Mouse (Mus musculus) stomach, embryonic 16.5 days (tissue): Measurements from ENCODE around the gene Ppp6r3. TPM values are rescaled to one million over a fixed set of nuclear protein-coding genes. Genes with fewer than 3 reads are reported as not detected.

Experiments
- ATAC-seq: fragments of 200-750 bp; cut with Nextera tagmentation; 2 replicates; pipeline ENCODE4 v1.8.0; 2017; ENCODE audit warnings: moderate number of reproducible peaks, moderate TSS enrichment; ENCODE audit not compliant: insufficient read depth, low FRiP score
- H3K27ac ChIP-seq: fragments of 300-500 bp; sonication (generic); 2 replicates; pipeline ENCODE4 v1.5.1; 2014; ENCODE audit warnings: low read length
- H3K27me3 ChIP-seq: fragments of 300-500 bp; sonication (generic); 2 replicates; pipeline ENCODE4 v1.6.1; 2014; ENCODE audit warnings: low read length, control low read depth, mixed read lengths; ENCODE audit not compliant: control insufficient read depth, insufficient read depth
- H3K36me3 ChIP-seq: fragments of 300-500 bp; sonication (generic); 2 replicates; pipeline ENCODE4 v1.6.1; 2014; ENCODE audit warnings: low read length; ENCODE audit not compliant: control insufficient read depth, insufficient read depth
- H3K4me1 ChIP-seq: fragments of 300-500 bp; sonication (generic); 2 replicates; pipeline ENCODE4 v1.6.1; 2014; ENCODE audit warnings: low read length, control low read depth, mixed read lengths; ENCODE audit not compliant: control insufficient read depth, insufficient read depth
- H3K4me2 ChIP-seq: fragments of 300-500 bp; sonication (generic); 2 replicates; pipeline ENCODE4 v1.6.1; 2014; ENCODE audit warnings: low read depth, low read length, mixed read lengths
- H3K4me3 ChIP-seq: fragments of 300-500 bp; sonication (generic); replicated peaks from 2 replicates; pipeline ENCODE4 v1.5.1; 2014; ENCODE audit warnings: mild to moderate bottlenecking, low read length
- H3K9ac ChIP-seq: fragments of 300-500 bp; sonication (generic); 2 replicates; pipeline ENCODE4 v1.6.1; 2014; ENCODE audit warnings: low read length
- H3K9me3 ChIP-seq: fragments of 300-500 bp; sonication (generic); replicated peaks from 2 replicates; pipeline ENCODE4 v1.6.1; 2016; ENCODE audit warnings: low read length, control low read depth; ENCODE audit not compliant: control insufficient read depth
- WGBS: fragments of 180-500 bp; shearing (Covaris S2); extraction: QIAGEN DNeasy Blood & Tissue Kit; methylation state at CpG from one replicate; pipeline ENCODE4 v1.1.7; 2014; 5-methylcytosine and 5-hydroxymethylcytosine counted together
- polyA plus RNA-seq: library from polyadenylated mRNA; unstranded; fragments of >200 nt; fragmentation: Nextera tagmentation; extraction: Ambion mirVana; gene quantifications from 2 replicates; pipeline ENCODE4 v1.2.1, GENCODE M21; 2015

Ppp6r3 gene
- polyA plus RNA-seq, 1 experiment from 2014 or later: 54.0 TPM

DNA sequence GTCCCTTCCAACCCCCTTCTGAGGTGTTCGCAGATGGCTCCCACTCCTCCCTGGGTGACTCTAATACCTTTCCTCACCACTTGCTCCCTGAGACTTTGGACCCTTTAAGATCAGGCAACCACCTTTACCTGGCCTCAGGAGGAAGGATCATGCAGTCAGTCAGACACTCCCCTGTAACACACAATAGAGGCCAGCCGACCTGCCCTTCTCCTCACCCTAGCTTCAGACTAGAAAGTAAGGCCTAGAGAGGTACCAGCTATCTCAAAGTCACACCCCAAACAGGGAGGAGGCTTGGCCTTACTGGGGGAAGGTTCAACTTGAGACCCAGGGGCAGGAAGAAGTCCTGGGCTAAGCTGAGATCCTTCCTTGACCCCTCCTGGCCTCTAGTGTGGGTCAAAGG is 151.3 kb downstream of the Ppp6r3 start:
- WGBS: 65% methylated on average over 2 of the region's 2 CpGs
- Histone ChIP-seq H3K4me3 (no peak overlapping the region), H3K27me3 (no peaks in the 10 kb centered on the region), H3K36me3 (no peaks in the 10 kb centered on the region), H3K9ac (no peak overlapping the region), H3K4me1 (no peaks in the 10 kb centered on the region), H3K9me3 (no peaks in the 10 kb centered on the region), H3K4me2 (no peak overlapping the region), H3K27ac (no peak overlapping the region)
- ATAC-seq: peak; percentile 75; the same call in 1 of the 2 replicates

DNA sequence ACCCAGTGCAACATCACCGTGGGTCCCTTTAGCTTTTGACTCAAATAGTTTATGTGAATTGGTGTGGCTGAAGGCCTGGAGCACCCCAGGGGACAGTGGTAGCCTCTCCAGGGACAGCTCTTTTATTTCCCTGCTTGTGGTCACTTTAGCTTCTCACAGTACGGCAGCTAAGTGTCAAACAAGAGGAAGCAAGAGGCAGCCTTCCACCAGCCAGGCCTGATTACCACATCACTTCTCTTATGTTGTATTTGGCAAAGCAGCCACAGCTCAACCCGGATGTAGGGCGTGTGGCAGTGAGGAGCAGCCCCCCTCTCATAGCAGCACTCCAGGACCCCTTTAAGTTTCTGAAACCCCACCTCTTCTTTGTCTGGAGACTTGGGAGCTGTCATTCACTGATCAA is 152.6 kb downstream of the Ppp6r3 start:
- no peak for ATAC-seq
- Histone ChIP-seq H3K27ac (no peak overlapping the region), H3K27me3 (no peaks in the 10 kb centered on the region), H3K36me3 (no peaks in the 10 kb centered on the region), H3K9ac (no peak overlapping the region), H3K4me3 (no peak overlapping the region), H3K9me3 (no peaks in the 10 kb centered on the region), H3K4me2 (no peak overlapping the region), H3K4me1 (no peaks in the 10 kb centered on the region)
- WGBS: 53% methylated on average over 4 of the region's 4 CpGs

DNA sequence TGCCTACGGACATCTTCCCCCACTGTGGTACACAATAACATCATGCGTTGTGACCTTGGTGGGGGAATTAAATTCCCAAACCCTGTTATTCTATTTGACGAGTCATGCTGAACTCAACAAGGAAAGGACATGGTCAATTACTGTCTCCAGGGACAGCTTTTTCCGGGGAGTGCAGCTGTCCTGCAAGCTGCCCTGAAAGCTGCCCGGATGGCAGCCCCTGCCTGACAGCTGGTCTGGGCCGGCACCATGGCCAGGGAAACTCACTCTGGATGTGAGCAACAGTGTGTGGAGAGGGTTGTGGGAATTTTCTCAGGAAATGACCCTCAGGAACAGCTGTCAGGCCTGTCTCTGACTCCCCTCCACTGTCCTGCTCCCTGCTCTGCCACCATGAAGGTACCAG is 153.1 kb downstream of the Ppp6r3 start:
- Histone ChIP-seq H3K9ac (no peak overlapping the region), H3K4me1 (no peaks in the 10 kb centered on the region), H3K36me3 (no peaks in the 10 kb centered on the region), H3K9me3 (no peaks in the 10 kb centered on the region), H3K4me2 (no peak overlapping the region), H3K4me3 (no peak overlapping the region), H3K27me3 (no peaks in the 10 kb centered on the region), H3K27ac (no peak overlapping the region)
- 70% methylated on average over 6 of the region's 6 CpGs for WGBS
- no peak for ATAC-seq

DNA sequence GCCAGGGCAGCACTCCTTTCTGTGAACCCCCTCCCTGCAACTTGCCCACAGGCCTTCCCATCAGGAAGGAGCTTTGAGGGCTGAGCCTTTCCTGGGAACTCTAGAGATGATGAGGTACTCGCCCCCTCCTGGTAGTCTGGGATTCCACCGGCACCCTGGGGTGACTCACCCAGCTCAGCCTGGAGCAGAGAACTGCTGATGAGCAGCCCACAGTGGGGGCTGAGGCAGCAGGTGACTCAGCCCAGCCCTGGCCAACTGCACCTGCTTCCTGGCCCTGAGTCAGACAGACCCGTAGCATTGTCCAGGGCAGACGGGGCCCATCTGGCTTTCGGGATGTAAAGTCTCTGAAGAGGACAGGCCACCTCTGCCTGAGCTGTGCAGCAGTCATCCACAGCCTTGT is 156.3 kb downstream of the Ppp6r3 start:
- 38% methylated on average over 5 of the region's 5 CpGs for WGBS
- peak; percentile 38; the same call in 1 of the 2 replicates for ATAC-seq
- H3K4me1 ChIP-seq: peaks cover 4% of the 10 kb centered on the region; the same call in 1 of the 2 replicates

DNA sequence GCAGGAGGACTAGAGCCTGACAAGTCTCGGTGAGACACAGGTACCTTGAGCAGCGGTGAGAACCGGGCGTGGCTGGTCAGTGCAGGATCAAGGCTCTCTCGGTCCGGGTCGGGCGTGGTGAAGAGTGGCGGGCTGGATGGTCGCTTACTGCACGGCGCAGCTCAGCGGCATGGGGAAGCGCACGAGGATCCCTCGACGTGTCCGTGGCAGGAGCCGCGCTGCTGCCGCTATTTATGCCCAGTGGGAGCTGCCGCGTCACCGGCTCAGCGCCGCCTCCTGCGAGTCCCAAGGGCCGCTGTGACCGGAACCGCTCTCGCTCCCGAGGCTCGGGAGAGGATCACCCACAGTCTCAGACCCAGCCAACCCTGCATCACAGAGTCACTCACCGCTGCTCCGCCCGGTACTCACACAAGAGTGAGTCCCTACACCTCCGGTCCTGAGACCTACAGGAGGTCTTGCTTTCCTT is 161.2 kb downstream of the Ppp6r3 start, which contains the start of gene Gal:
Gene Gal (minus strand): TSS at position 277 of the 466 bp plus-strand sequence.
- Histone ChIP-seq H3K27me3 (peaks cover 19% of the 10 kb centered on the region), H3K36me3 (no peaks in the 10 kb centered on the region), H3K4me1 (peaks cover 7% of the 10 kb centered on the region; the same call in 1 of the 2 replicates), H3K4me2 (peak within 1 kb of the TSS; percentile 62), H3K9ac (peak within 1 kb of the TSS; percentile 36), H3K4me3 (peak within 1 kb of the TSS; percentile 37), H3K9me3 (no peaks in the 10 kb centered on the region), H3K27ac (no peak within 1 kb of the TSS)
- 0 out of 2 replicates have a peak, but pooled peaks have one; percentile 9 for ATAC-seq
- WGBS: 4% methylated on average over 37 of the region's 37 CpGs

More for the DNA sequence above, 156.3 kb downstream of the Ppp6r3 start:
- Histone ChIP-seq H3K36me3 (no peaks in the 10 kb centered on the region), H3K4me2 (no peak overlapping the region), H3K9me3 (no peaks in the 10 kb centered on the region), H3K27ac (no peak overlapping the region), H3K4me3 (no peak overlapping the region), H3K9ac (no peak overlapping the region), H3K27me3 (peaks cover 3% of the 10 kb centered on the region)

DNA sequence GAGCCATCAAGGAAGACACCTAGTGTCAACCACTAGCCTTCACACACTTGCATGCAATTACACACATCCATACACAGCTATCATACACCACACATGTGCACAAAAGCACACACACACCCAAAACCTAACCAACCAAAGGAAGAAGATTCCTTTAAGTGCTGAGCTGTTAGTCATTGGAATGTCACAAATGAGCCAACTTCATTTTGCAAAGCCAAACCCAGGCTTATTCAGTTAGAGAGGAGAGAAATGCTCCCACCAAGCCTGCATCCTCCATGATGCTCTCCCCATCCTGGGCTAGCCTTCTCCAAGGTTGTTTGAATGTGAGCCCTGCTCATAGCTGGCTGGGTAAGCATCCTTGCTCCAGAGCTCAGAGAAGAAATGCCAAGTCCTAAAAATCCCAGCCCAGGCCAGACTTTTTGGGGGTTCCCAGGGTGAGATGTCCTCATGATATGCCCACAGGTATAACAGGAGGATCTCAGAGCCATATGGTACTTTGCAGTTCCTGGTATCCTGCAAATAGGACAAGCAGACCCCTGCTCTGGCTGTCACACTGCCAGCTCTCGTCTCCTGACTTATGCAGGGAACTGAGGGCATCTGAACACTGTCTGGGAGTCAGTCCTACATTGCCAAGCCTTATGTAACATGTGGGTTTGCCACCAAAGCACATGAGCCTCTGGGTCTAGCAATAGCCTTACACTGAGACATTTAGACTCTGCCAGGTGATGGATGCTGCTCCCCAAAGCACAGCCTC is 169.8 kb downstream of the Ppp6r3 start:
- Histone ChIP-seq H3K4me2 (no peak overlapping the region), H3K9ac (no peak overlapping the region), H3K36me3 (no peaks in the 10 kb centered on the region), H3K4me3 (no peak overlapping the region), H3K9me3 (0 out of 2 replicates have a peak, but pooled peaks cover 6% of the 10 kb centered on the region), H3K4me1 (no peaks in the 10 kb centered on the region), H3K27ac (no peak overlapping the region), H3K27me3 (no peaks in the 10 kb centered on the region)
- WGBS: 58% methylated on average over 1 of the region's 1 CpGs
- no peak for ATAC-seq

Other genes starting within 250 kb of the Ppp6r3 start
- gene Tesmin, start 186.9 kb downstream of the Ppp6r3 start, polyA plus RNA-seq: 0.27 and 0.32 TPM in 2 replicates
- 9.9 and 13.7 TPM in 2 replicates for gene Gal, start 161.2 kb downstream of the Ppp6r3 start, polyA plus RNA-seq
- 5.0 and 5.5 TPM in 2 replicates for gene Lrp5, start 110.8 kb upstream of the Ppp6r3 start, polyA plus RNA-seq
- 37.1 and 39.9 TPM in 2 replicates for gene 1810055G02Rik, start 132.5 kb upstream of the Ppp6r3 start, polyA plus RNA-seq
- 22.2 and 22.6 TPM in 2 replicates for gene Kmt5b, start 191.7 kb upstream of the Ppp6r3 start, polyA plus RNA-seq